Mouse (Mus musculus): Measurements from ENCODE around the gene Slc9a5. TPM values are rescaled to one million over a fixed set of nuclear protein-coding genes. Genes with fewer than 3 reads are reported as not detected.

Gene Slc9a5
- total RNA-seq, 1 experiment from 2014 or later, result 2.7 TPM

GRCm38 (mm10) chr8:105409947-105410346 is 61.3 kb downstream of the Slc9a5 start:
- no peak for DNase-seq

DNA sequence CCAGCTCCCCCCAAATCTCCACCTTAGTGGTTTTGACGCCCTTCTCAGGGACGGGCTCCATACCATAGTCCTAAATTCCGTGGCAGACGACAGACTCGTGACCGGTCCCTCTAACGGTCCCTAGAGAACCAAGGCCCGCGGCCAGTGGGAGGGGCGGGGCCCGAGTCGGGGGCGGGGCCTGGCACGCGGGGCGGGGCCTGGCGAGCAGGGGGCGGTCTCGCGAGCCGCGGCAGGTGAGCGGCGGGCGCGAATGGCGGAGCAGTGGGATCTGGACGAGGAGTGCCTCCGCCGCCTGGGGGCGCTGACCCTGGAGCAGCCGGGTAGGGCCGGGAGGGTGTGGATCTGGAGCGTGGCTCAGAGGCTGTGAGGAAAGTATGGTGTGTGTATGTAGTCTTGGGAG is 64.7 kb downstream of the Slc9a5 start, which contains the start of the genes Kctd19 and Lrrc36:
Kctd19 (minus strand) TSS at position 112 of the 400 bp plus-strand sequence.
Lrrc36 (plus strand) TSS at position 181 of the 400 bp plus-strand sequence.
- peak; percentile 64 for DNase-seq

- no peak for DNase-seq
These were observed 70.3 kb downstream of the Slc9a5 start for GRCm38 (mm10) chr8:105418992-105419391.

Small RNA genes lying within 50 kb of the gene (microRNA-seq; reads per million reads assigned to microRNA genes)
- 0 reads per million in 2 experiments for gene Gm27320
- gene Mir328, result 1,923 to 1,998 reads per million in 2 experiments

Other genes with a start within 250 kb of the Slc9a5 start
- not detected in 2 replicates for gene Ces4a, start 217.0 kb upstream of the Slc9a5 start, total RNA-seq (2021)
- gene Cbfb, start 178.2 kb upstream of the Slc9a5 start, total RNA-seq (2021), result 78.8 and 92.4 TPM in 2 replicates
- gene D230025D16Rik, start 123.7 kb upstream of the Slc9a5 start, total RNA-seq (2021), result 27.9 and 34.5 TPM in 2 replicates
- gene B3gnt9, start 93.7 kb upstream of the Slc9a5 start, total RNA-seq (2021), result 1.2 and 2.1 TPM in 2 replicates
- gene Tradd, start 84.2 kb upstream of the Slc9a5 start, total RNA-seq (2021), result 18.7 and 21.7 TPM in 2 replicates
- gene Fbxl8, start 84.2 kb upstream of the Slc9a5 start, total RNA-seq (2021), result 3.7 and 4.5 TPM in 2 replicates
- gene Hsf4, start 79.0 kb upstream of the Slc9a5 start, total RNA-seq (2021), result 0.70 and 1.1 TPM in 2 replicates
- 4.4 and 4.7 TPM in 2 replicates for gene Nol3, start 72.7 kb upstream of the Slc9a5 start, total RNA-seq (2021)
- gene 4931428F04Rik, start 59.0 kb upstream of the Slc9a5 start, total RNA-seq (2021), result 1.9 and 3.7 TPM in 2 replicates
- gene Exoc3l, start 52.7 kb upstream of the Slc9a5 start, total RNA-seq (2021), result 28.1 and 32.0 TPM in 2 replicates
- gene E2f4, start 51.2 kb upstream of the Slc9a5 start, total RNA-seq (2021), result 44.1 and 45.5 TPM in 2 replicates
- 3.9 and 9.8 TPM in 2 replicates for gene Elmo3, start 43.2 kb upstream of the Slc9a5 start, total RNA-seq (2021)
- 4.9 and 7.4 TPM in 2 replicates for gene Lrrc29, start 22.6 kb upstream of the Slc9a5 start, total RNA-seq (2021)
- 61.4 and 66.9 TPM in 2 replicates for gene Tmem208, start 22.5 kb upstream of the Slc9a5 start, total RNA-seq (2021)
- 14.0 and 18.4 TPM in 2 replicates for gene Fhod1, start 890 bp upstream of the Slc9a5 start, total RNA-seq (2021)
- gene Plekhg4, start 24.4 kb downstream of the Slc9a5 start, total RNA-seq (2021), result 0.76 and 0.82 TPM in 2 replicates
- gene Kctd19, start 64.7 kb downstream of the Slc9a5 start, total RNA-seq (2021), result not detected in 2 replicates
- 3.8 and 6.1 TPM in 2 replicates for gene Lrrc36, start 64.7 kb downstream of the Slc9a5 start, total RNA-seq (2021)
- 22.7 and 27.4 TPM in 2 replicates for gene Tppp3, start 122.7 kb downstream of the Slc9a5 start, total RNA-seq (2021)
- 17.7 and 20.6 TPM in 2 replicates for gene Zdhhc1, start 148.1 kb downstream of the Slc9a5 start, total RNA-seq (2021)
- 0.15 TPM in 1 of 2 replicates, not detected in the other for gene Hsd11b2, start 169.9 kb downstream of the Slc9a5 start, total RNA-seq (2021)
- 108 and 110 TPM in 2 replicates for gene Atp6v0d1, start 217.2 kb downstream of the Slc9a5 start, total RNA-seq (2021)